Mouse (Mus musculus) liver, embryonic 12.5 days (tissue): ENCODE data around the gene Gm4778. TPM values are rescaled to one million over a fixed set of nuclear protein-coding genes. Genes with fewer than 3 reads are reported as not detected.
"Not testable (repeated sequence)": the region's sequence is repeated elsewhere in the genome, so short reads cannot be mapped to it uniquely, and the experiment has no call there.

ENCODE experiments used
- ATAC-seq: fragments of 200-750 bp; cut with Nextera tagmentation; 2 replicates; pipeline ENCODE4 v1.8.0; 2017; ENCODE audit warnings: moderate number of reproducible peaks, mild to moderate bottlenecking, moderate library complexity
- H3K27ac ChIP-seq: fragments of 300-500 bp; sonication (generic); 2 replicates; pipeline ENCODE4 v1.5.1; 2016; ENCODE audit warnings: mild to moderate bottlenecking
- H3K27me3 ChIP-seq: fragments of 300-500 bp; sonication (generic); replicated peaks from 2 replicates; pipeline ENCODE4 v1.6.1; 2016; ENCODE audit warnings: mild to moderate bottlenecking, moderate library complexity
- H3K36me3 ChIP-seq: fragments of 300-500 bp; sonication (generic); 2 replicates; pipeline ENCODE4 v1.6.1; 2016; ENCODE audit warnings: mild to moderate bottlenecking, moderate library complexity
- H3K4me1 ChIP-seq: fragments of 300-500 bp; sonication (generic); 2 replicates; pipeline ENCODE4 v1.6.1; 2016
- H3K4me2 ChIP-seq: fragments of 300-500 bp; sonication (generic); 2 replicates; pipeline ENCODE4 v1.6.1; 2016; ENCODE audit warnings: mild to moderate bottlenecking, moderate library complexity
- H3K4me3 ChIP-seq: fragments of 300-500 bp; sonication (generic); 2 replicates; pipeline ENCODE4 v1.5.1; 2016; ENCODE audit warnings: mild to moderate bottlenecking, moderate library complexity
- H3K9ac ChIP-seq: fragments of 300-500 bp; sonication (generic); 2 replicates; pipeline ENCODE4 v1.6.1; 2016; ENCODE audit warnings: mild to moderate bottlenecking, moderate library complexity
- H3K9me3 ChIP-seq: fragments of 300-500 bp; sonication (generic); replicated peaks from 2 replicates; pipeline ENCODE4 v1.6.1; 2016; ENCODE audit warnings: mild to moderate bottlenecking, moderate library complexity
- WGBS: fragments of 180-500 bp; shearing (Covaris S2); methylation state at CpG from one replicate; pipeline ENCODE4 v1.1.7; 2016; ENCODE audit not compliant: insufficient replicate concordance; 5-methylcytosine and 5-hydroxymethylcytosine counted together
- polyA plus RNA-seq: library from polyadenylated mRNA; unstranded; fragments of >200 nt; fragmentation: Nextera tagmentation; extraction: Ambion mirVana; gene quantifications from 2 replicates; pipeline ENCODE4 v1.2.1, GENCODE M21; 2016

Gene Gm4778
- polyA plus RNA-seq: not detected in 2 replicates

DNA sequence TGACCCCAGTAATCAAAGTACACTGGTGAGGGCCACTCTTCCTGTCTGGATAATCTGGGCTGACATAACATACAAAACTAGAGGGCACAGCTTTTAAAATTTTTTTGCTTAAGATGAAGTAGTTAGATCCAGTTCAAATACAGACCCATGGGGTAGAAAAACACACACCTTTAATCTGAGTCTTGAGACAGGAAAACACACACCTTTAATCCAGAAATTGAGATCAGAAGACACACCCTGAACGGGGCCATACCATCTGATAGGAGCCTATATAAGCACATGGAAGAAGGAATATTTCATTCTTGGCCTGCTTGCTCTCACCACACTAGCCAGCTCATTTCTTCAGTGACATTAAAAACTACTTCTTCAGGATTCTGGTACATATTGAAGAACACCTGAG, at the start of gene Gm4778:
TSS of gene Gm4778 (plus strand) at position 301 of the 400 bp plus-strand sequence.
- not testable (repeated sequence) for H3K9ac ChIP-seq, ATAC-seq, H3K27ac ChIP-seq, H3K27me3 ChIP-seq, H3K4me2 ChIP-seq, H3K9me3 ChIP-seq, H3K4me3 ChIP-seq, H3K36me3 ChIP-seq, H3K4me1 ChIP-seq
- 58% methylated on average over 1 of the region's 1 CpGs for WGBS

DNA sequence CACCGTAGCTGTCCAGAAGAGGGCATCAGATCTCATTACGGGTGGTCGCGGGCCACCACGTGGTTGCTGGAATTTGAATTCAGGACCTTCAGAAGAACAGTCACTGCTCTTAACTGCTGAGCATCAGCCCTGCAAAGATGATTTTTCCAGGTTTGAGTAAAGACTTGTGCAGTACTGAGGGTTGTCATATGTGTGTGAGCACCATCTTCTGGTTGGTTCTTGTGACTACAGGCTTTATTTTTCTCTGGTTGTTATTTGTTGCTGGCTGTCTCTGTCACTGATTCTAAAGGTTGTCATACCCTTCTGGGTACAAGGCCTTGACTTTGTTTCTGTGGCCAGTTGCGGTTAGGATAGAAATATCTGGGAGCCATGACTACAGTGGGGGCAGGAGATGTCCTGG, 3.2 kb upstream of the Gm4778 start:
- H3K9me3 ChIP-seq: no peaks in the 10 kb centered on the region
- H3K27ac ChIP-seq: no peak overlapping the region
- 39% methylated on average over 6 of the region's 6 CpGs for WGBS
- no peaks in the 10 kb centered on the region for H3K4me1 ChIP-seq
- H3K4me2 ChIP-seq: no peak overlapping the region
- no peak overlapping the region for H3K9ac ChIP-seq
- H3K27me3 ChIP-seq: no peaks in the 10 kb centered on the region
- no peak for ATAC-seq
- H3K36me3 ChIP-seq: no peaks in the 10 kb centered on the region
- H3K4me3 ChIP-seq: no peak overlapping the region

DNA sequence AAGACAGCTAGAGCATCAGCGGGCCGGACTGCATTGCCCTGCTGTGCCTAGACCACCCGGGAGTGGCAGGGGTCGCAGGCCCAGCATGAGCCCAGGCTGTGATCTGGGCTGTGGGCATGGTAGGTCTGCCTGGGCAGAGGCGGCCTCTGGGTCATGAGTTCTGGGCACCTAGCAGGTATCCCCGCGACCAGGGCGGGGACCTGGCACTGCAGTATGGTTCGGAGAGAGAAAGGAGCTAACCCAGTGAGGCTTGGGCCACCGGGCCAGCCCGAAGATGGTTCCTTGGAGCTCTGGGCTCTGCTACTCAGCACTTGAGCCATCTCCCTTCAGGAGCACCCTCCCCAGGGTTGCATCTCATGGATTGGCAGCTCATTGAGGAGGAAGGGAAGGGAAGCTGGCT, 12.2 kb downstream of the Gm4778 start:
- Histone ChIP-seq H3K27me3 (no peaks in the 10 kb centered on the region), H3K36me3 (no peaks in the 10 kb centered on the region), H3K9ac (no peak overlapping the region), H3K4me2 (no peak overlapping the region), H3K4me1 (no peaks in the 10 kb centered on the region), H3K27ac (no peak overlapping the region), H3K4me3 (no peak overlapping the region), H3K9me3 (no peaks in the 10 kb centered on the region)
- ATAC-seq: no peak
- WGBS: 74% methylated on average over 11 of the region's 11 CpGs

DNA sequence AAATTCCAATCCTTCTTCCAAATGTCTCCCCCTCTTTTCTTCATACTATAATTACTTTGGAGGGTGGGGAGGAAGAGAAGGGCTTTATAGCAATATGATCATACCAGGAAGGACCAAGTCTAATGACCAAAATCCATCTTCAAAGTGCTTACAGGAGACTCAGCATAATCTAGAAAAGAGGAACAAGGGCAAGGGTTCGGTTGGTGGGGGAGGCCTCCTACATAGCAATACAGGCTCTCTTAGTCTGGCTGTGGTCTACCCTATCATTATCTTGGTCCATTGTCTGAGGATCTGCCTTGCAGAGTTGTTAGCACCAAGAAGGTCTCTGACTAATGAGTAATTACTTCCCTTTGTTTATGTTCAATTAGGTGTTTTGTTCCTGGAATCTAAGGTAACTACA, 41.6 kb downstream of the Gm4778 start:
- Histone ChIP-seq H3K27me3 (no peaks in the 10 kb centered on the region), H3K9me3 (no peaks in the 10 kb centered on the region), H3K4me3 (no peak overlapping the region), H3K27ac (no peak overlapping the region), H3K4me2 (no peak overlapping the region), H3K36me3 (no peaks in the 10 kb centered on the region), H3K9ac (no peak overlapping the region), H3K4me1 (peaks cover 4% of the 10 kb centered on the region; the same call in 1 of the 2 replicates)
- 15% methylated on average over 1 of the region's 1 CpGs for WGBS
- ATAC-seq: no peak

DNA sequence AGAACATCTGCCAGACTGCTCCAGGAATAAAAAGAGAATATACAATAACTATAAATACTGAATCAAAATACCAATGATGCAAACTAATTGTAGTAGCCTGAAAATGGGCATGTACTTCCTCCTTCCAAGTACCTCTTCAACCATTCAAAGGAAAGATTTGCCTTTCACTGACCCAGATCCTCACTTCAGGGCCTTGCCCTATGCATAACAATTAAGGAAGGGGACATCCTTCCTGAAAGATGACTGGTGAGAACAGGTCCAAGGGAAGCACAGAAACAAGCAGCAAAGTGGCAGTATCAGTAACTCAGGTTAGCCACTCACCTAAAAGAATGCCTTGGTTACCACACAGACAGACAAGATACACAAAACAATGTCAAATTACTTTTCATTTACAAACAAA, 43.1 kb downstream of the Gm4778 start:
- H3K36me3 ChIP-seq: no peaks in the 10 kb centered on the region
- H3K9ac ChIP-seq: no peak overlapping the region
- H3K4me1 ChIP-seq: peaks cover 11% of the 10 kb centered on the region
- H3K27me3 ChIP-seq: no peaks in the 10 kb centered on the region
- ATAC-seq: no peak
- no peak overlapping the region for H3K4me2 ChIP-seq
- H3K27ac ChIP-seq: no peak overlapping the region
- no peaks in the 10 kb centered on the region for H3K9me3 ChIP-seq
- H3K4me3 ChIP-seq: no peak overlapping the region

DNA sequence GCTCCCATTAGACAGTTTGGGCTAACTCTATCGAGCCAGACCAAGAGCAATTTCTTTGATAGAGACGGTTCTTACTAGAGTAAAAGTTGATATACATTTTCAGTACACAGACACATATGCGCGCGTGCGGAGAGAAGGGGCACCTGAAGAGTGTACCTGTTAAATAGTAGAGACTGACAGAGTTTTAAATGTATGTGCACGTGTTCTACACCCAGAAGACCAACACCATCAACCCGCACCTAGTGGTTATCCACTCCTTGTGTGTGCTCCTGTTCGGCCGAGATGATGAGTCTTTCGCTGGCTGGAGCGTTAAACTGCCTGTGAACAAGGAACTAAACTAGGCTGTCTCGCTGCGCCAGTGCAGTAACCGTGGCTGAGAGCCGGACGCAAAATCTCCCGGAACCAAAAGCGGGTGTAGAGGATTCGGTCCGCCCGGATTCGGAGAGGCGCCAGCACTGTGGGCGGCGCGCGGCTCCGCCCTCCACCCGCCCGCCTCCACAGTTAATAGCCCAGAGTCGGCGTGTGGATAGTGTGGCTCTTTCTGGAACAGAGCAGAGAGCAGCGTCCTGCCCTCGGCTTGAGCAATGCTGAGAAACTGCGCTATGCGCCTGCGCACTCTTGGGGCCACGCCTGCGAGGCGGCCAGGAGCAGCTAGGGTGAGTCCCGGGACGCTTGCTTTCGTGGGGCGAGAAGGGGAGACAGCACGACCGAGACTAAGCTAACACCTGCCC, 46.0 kb downstream of the Gm4778 start, which contains the start of gene Them4:
TSS of gene Them4 (plus strand) at position 457 of the 731 bp plus-strand sequence.
- Histone ChIP-seq H3K27me3 (no peaks in the 10 kb centered on the region), H3K27ac (peak within 1 kb of the TSS; percentile 81)

DNA sequence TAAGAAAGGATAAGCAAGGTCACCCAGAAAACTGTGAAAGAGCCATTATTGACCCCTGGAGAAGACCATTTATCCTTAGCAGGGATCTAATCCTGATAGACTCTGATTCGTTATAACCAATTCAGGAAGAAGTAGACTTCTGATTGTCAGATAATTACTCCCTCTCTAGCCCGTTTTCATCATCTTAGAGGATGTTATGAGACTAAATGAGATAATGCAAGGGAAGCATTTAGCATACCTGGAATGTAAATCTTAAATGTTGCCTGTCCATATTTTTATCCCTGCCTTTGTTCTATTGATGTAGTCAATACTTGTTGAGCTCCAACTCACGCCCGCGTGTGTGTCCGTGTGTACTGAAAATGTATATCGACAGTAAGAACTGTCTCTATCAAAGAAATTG, 46.7 kb downstream of the Gm4778 start:
- Histone ChIP-seq H3K4me3 (peak overlapping the region; percentile 63), H3K27ac (peak overlapping the region; percentile 81), H3K4me1 (peaks cover 11% of the 10 kb centered on the region), H3K9ac (peak overlapping the region; percentile 69), H3K27me3 (no peaks in the 10 kb centered on the region), H3K4me2 (peak overlapping the region; percentile 80), H3K9me3 (no peaks in the 10 kb centered on the region), H3K36me3 (no peaks in the 10 kb centered on the region)
- 47% methylated on average over 7 of the region's 7 CpGs for WGBS
- ATAC-seq: no peak

More for the DNA sequence above, 46.0 kb downstream of the Gm4778 start, which contains the start of gene Them4:
- Histone ChIP-seq H3K4me3 (peak within 1 kb of the TSS; percentile 63), H3K9ac (peak within 1 kb of the TSS; percentile 69), H3K4me2 (peak within 1 kb of the TSS; percentile 80), H3K4me1 (peaks cover 11% of the 10 kb centered on the region), H3K9me3 (no peaks in the 10 kb centered on the region), H3K36me3 (no peaks in the 10 kb centered on the region)
- peak; percentile 99 for ATAC-seq
- 2% methylated on average over 47 of the region's 47 CpGs for WGBS

DNA sequence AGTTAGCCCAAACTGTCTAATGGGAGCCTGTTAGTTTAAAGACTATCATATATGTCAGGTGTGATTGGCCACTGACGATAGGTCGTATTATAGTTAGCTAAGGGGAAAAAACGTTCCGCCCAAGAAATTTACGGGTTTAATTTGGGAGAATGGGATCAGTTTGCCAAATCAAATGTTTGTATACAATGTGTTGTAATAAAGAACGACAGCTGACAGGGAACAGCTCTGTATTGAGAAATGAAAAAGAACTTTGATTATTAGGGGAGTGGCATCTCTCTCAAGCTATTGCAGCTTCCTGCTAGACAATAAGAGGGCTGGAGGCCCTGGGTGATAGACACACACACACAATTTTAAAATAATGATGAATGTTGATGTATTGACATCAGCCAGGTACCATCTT, 47.1 kb downstream of the Gm4778 start:
- Histone ChIP-seq H3K27me3 (no peaks in the 10 kb centered on the region), H3K9me3 (no peaks in the 10 kb centered on the region), H3K27ac (no peak overlapping the region), H3K9ac (no peak overlapping the region), H3K36me3 (no peaks in the 10 kb centered on the region), H3K4me3 (peak overlapping the region; percentile 63), H3K4me1 (peaks cover 11% of the 10 kb centered on the region), H3K4me2 (peak overlapping the region; percentile 80)
- no peak for ATAC-seq
- WGBS: 65% methylated on average over 6 of the region's 6 CpGs

DNA sequence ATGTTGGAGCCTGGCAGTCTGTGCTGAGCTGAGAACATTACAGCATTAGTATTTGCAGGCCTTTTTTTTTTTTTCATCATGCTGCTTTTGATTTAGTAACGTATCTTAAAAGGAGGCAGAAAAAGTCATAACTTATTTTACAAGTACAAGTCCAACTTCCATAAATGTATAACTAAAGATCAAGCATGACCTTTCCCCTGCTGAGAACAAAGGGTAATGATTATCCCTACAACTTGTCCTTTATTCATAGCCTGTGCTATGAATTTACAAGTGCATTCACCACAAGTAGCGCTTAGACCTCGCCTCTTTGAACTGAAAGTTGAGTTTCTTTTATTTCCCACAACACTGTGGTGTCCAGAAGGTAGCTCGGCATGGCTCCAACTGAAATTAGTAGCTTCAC, 47.5 kb downstream of the Gm4778 start:
- Histone ChIP-seq H3K4me2 (no peak overlapping the region), H3K27ac (no peak overlapping the region), H3K36me3 (no peaks in the 10 kb centered on the region), H3K9ac (no peak overlapping the region), H3K4me1 (peaks cover 11% of the 10 kb centered on the region), H3K4me3 (no peak overlapping the region), H3K9me3 (no peaks in the 10 kb centered on the region), H3K27me3 (no peaks in the 10 kb centered on the region)
- WGBS: 80% methylated on average over 4 of the region's 4 CpGs
- no peak for ATAC-seq

Other genes starting within 250 kb of the Gm4778 start
- not detected in 2 replicates for gene Gm9125, start 209.2 kb upstream of the Gm4778 start, polyA plus RNA-seq
- not detected in 2 replicates for gene Gm10697, start 191.4 kb upstream of the Gm4778 start, polyA plus RNA-seq
- not detected in 2 replicates for gene Gm10696, start 85.8 kb upstream of the Gm4778 start, polyA plus RNA-seq
- not detected in 2 replicates for gene Gm5286, start 67.3 kb upstream of the Gm4778 start, polyA plus RNA-seq
- gene Them4, start 46.1 kb downstream of the Gm4778 start, polyA plus RNA-seq: 3.1 and 3.3 TPM in 2 replicates
- gene Them5, start 78.1 kb downstream of the Gm4778 start, polyA plus RNA-seq: not detected in 2 replicates
- 0.17 and 0.21 TPM in 2 replicates for gene C2cd4d, start 98.4 kb downstream of the Gm4778 start, polyA plus RNA-seq
- 0.49 and 0.70 TPM in 2 replicates for gene Rorc, start 108.8 kb downstream of the Gm4778 start, polyA plus RNA-seq
- gene Lingo4, start 134.5 kb downstream of the Gm4778 start, polyA plus RNA-seq: 0.04 TPM in 1 of 2 replicates, not detected in the other
- gene Tdrkh, start 149.2 kb downstream of the Gm4778 start, polyA plus RNA-seq: 10.7 and 11.1 TPM in 2 replicates
- 56.4 and 61.8 TPM in 2 replicates for gene Mrpl9, start 179.3 kb downstream of the Gm4778 start, polyA plus RNA-seq
- gene Oaz3, start 179.9 kb downstream of the Gm4778 start, polyA plus RNA-seq: 0.13 and 0.31 TPM in 2 replicates
- gene Celf3, start 214.3 kb downstream of the Gm4778 start, polyA plus RNA-seq: 0.22 and 0.44 TPM in 2 replicates
- not detected in 2 replicates for gene Riiad1, start 216.3 kb downstream of the Gm4778 start, polyA plus RNA-seq